Mouse (Mus musculus) limb, embryonic 14.5 days (tissue): ENCODE results near the gene Krt78. TPM values are rescaled to one million over a fixed set of nuclear protein-coding genes. Genes with fewer than 3 reads are reported as not detected.

Experiments used
- ATAC-seq: fragments of 200-750 bp; cut with Nextera tagmentation; 2 replicates; pipeline ENCODE4 v1.8.0; 2017; ENCODE audit warnings: low read depth, moderate number of reproducible peaks, moderate TSS enrichment; ENCODE audit not compliant: low FRiP score
- DNase-seq: peaks from one replicate; pipeline ENCODE4 v3.0.0-alpha.2; 2015; ENCODE audit warnings: low spot score
- H3K27ac ChIP-seq: fragments of 300-500 bp; sonication (generic); replicated peaks from 2 replicates; pipeline ENCODE4 v1.5.1; 2014; ENCODE audit warnings: low read depth, mild to moderate bottlenecking, low read length, moderate library complexity, mixed read lengths
- H3K27me3 ChIP-seq: fragments of 300-500 bp; sonication (generic); 2 replicates; pipeline ENCODE4 v1.6.1; 2014; ENCODE audit warnings: low read length, mixed read lengths; ENCODE audit not compliant: control insufficient read depth, insufficient read depth
- H3K36me3 ChIP-seq: fragments of 300-500 bp; sonication (generic); 2 replicates; pipeline ENCODE4 v1.6.1; 2014; ENCODE audit warnings: mild to moderate bottlenecking, low read length, moderate library complexity, mixed read lengths; ENCODE audit not compliant: control insufficient read depth, insufficient read depth
- H3K4me1 ChIP-seq: fragments of 300-500 bp; sonication (generic); 2 replicates; pipeline ENCODE4 v1.6.1; 2014; ENCODE audit warnings: antibody characterized with exemption, low read length, mixed read lengths; ENCODE audit not compliant: control insufficient read depth, insufficient read depth
- H3K4me2 ChIP-seq: fragments of 300-500 bp; sonication (generic); replicated peaks from 2 replicates; pipeline ENCODE4 v1.6.1; 2014; ENCODE audit warnings: low read depth, mild to moderate bottlenecking, low read length, moderate library complexity; ENCODE audit not compliant: severe bottlenecking
- H3K4me3 ChIP-seq: fragments of 300-500 bp; sonication (generic); replicated peaks from 2 replicates; pipeline ENCODE4 v1.5.1; 2014; ENCODE audit warnings: low read length
- H3K9ac ChIP-seq: fragments of 300-500 bp; sonication (generic); 2 replicates; pipeline ENCODE4 v1.6.1; 2014; ENCODE audit warnings: mild to moderate bottlenecking, low read depth, low read length, moderate library complexity; ENCODE audit not compliant: severe bottlenecking
- H3K9me3 ChIP-seq: fragments of 300-500 bp; sonication (generic); 2 replicates; pipeline ENCODE4 v1.6.1; 2016; ENCODE audit warnings: low read length; ENCODE audit not compliant: control insufficient read depth
- POLR2A ChIP-seq: fragments of 200-500 bp; IDR thresholded peaks from 2 replicates; pipeline ENCODE4 v1.8.0; 2012; ENCODE audit warnings: inconsistent platforms, mild to moderate bottlenecking, moderate library complexity, borderline replicate concordance; ENCODE audit not compliant: insufficient read depth, insufficient read length; ENCODE audit errors: extremely low read depth
- WGBS: fragments of 180-500 bp; shearing (Covaris S2); extraction: QIAGEN DNeasy Blood & Tissue Kit; methylation state at CpG from one replicate; pipeline ENCODE4 v1.1.7; 2014; 5-methylcytosine and 5-hydroxymethylcytosine counted together
- polyA plus RNA-seq, 2 experiments: library from polyadenylated mRNA; depleted of rRNA in 1 of 2; stranded (reverse) in 1 of 2; unstranded in 1 of 2; fragments of >200 nt; fragmentation: Nextera tagmentation in 1 of 2; extraction: Ambion mirVana in 1 of 2; gene quantifications; 2 replicates each; pipeline versions ENCODE4 v1.2.1 to v1.2.3; 2012 to 2014

The Krt78 gene
- polyA plus RNA-seq, 2 experiments, result 0.08 to 0.09 TPM

DNA sequence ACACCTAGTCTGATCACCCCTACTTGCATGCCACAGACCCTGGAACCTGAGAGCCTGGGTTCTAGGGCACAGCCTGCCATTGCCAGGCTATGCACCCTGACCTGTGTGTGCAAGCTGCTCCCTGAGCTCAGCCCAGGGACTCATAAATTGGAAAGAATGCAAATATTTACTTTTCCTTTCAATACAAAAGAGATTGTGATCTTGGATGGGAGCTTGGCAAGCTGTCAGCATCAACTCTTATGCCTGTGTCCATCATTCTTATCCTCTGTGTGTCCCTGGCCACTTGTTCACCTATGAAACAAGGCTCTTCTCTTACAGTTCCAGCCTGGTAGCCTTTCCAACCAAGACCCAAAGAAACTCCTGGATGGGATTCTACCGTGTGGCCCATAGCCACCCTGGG is 29.0 kb downstream of the Krt78 start:
- H3K9me3 ChIP-seq, result no peaks in the 10 kb centered on the region
- H3K27ac ChIP-seq, result no peak overlapping the region
- H3K9ac ChIP-seq, result no peak overlapping the region
- 91% methylated on average over 1 of the region's 1 CpGs for WGBS
- peaks cover 5% of the 10 kb centered on the region; the same call in 1 of the 2 replicates for H3K4me1 ChIP-seq
- H3K27me3 ChIP-seq, result peaks cover 10% of the 10 kb centered on the region; the same call in 1 of the 2 replicates
- no peak overlapping the region for H3K4me2 ChIP-seq
- no peak for TF ChIP-seq POLR2A
- ATAC-seq, result no peak
- no peak overlapping the region for H3K4me3 ChIP-seq
- DNase-seq, result no peak
- H3K36me3 ChIP-seq, result no peaks in the 10 kb centered on the region

DNA sequence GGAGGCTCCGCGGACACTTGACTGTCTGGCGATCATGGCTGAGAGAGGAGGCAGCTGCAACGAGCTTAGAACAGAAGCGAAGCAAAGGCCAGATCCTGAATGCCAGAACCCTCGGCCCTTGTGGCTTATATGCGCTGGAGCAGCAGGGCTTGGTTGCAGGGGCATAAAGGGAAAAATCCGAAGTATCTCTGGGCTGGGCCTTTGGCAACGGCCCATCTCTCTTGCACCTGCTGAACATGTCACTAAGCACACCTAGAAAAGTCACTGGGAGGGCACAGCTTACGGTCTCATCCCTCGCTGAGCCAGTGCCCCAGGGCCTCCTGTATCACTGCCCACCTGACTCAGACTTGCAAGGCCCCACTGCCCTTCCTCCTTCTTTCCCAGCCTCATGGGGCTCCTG is 29.5 kb downstream of the Krt78 start, which contains the start of gene Krt4:
Gene Krt4, minus strand, starts transcription at position 101 of the 400 bp plus-strand sequence.
- H3K27ac ChIP-seq, result no peak within 1 kb of the TSS
- peaks cover 7% of the 10 kb centered on the region; the same call in 1 of the 2 replicates for H3K27me3 ChIP-seq
- H3K4me2 ChIP-seq, result no peak within 1 kb of the TSS
- H3K9ac ChIP-seq, result no peak within 1 kb of the TSS
- H3K9me3 ChIP-seq, result no peaks in the 10 kb centered on the region
- no peaks in the 10 kb centered on the region for H3K36me3 ChIP-seq
- DNase-seq, result no peak
- no peak for TF ChIP-seq POLR2A
- peaks cover 2% of the 10 kb centered on the region; the same call in 1 of the 2 replicates for H3K4me1 ChIP-seq
- no peak within 1 kb of the TSS for H3K4me3 ChIP-seq
- 72% methylated on average over 10 of the region's 11 CpGs for WGBS
- ATAC-seq, result no peak

DNA sequence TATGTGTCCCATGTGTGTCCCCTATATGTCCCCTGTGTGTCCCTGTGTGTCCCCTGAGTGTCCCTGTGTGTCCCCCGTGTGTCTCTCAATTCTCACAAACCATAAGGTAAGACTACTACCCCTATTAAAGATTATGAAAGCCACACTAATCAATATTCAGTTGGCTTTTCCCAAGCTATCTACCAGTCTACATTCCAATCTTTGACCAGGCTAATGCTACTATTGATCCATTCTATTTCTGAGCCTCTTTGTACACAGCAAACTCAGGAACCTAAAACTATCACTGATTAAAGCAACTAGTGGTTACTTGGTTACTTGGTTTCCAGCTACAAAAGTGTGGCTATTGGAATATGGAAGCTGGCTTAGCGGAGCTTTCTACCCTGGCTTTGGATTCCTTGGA is 31.8 kb downstream of the Krt78 start:
- H3K4me2 ChIP-seq, result no peak overlapping the region
- H3K4me1 ChIP-seq, result no peaks in the 10 kb centered on the region
- no peaks in the 10 kb centered on the region for H3K9me3 ChIP-seq
- H3K4me3 ChIP-seq, result no peak overlapping the region
- no peak for TF ChIP-seq POLR2A
- no peak for DNase-seq
- no peak for ATAC-seq
- no peak overlapping the region for H3K9ac ChIP-seq
- WGBS, result 85% methylated on average over 2 of the region's 2 CpGs
- no peaks in the 10 kb centered on the region for H3K27me3 ChIP-seq
- H3K27ac ChIP-seq, result no peak overlapping the region
- no peaks in the 10 kb centered on the region for H3K36me3 ChIP-seq

DNA sequence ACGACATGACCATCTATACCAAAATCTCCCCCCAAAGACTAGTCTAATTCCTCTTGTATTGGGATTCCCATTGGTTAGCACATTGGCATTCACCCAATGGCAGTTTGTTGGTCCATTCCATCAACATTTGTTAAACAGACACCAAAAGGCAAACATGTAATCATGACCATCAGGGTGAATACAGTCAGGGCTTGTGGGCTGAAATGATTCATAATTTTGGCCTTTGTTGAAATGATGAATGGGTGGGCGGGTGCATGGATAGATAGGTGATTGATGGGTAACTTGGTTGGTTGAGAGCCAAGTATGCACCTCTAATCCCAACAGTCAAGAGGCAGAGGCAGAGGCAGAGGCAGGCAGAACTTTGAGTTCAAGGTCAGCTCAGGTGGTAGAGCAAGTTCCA is 38.0 kb downstream of the Krt78 start:
- WGBS, result 70% methylated on average over 2 of the region's 2 CpGs
- H3K9ac ChIP-seq, result no peak overlapping the region
- H3K27ac ChIP-seq, result no peak overlapping the region
- H3K36me3 ChIP-seq, result no peaks in the 10 kb centered on the region
- no peak for TF ChIP-seq POLR2A
- no peak overlapping the region for H3K4me2 ChIP-seq
- DNase-seq, result no peak
- H3K27me3 ChIP-seq, result no peaks in the 10 kb centered on the region
- no peaks in the 10 kb centered on the region for H3K4me1 ChIP-seq
- no peak for ATAC-seq
- H3K4me3 ChIP-seq, result no peak overlapping the region
- no peaks in the 10 kb centered on the region for H3K9me3 ChIP-seq

DNA sequence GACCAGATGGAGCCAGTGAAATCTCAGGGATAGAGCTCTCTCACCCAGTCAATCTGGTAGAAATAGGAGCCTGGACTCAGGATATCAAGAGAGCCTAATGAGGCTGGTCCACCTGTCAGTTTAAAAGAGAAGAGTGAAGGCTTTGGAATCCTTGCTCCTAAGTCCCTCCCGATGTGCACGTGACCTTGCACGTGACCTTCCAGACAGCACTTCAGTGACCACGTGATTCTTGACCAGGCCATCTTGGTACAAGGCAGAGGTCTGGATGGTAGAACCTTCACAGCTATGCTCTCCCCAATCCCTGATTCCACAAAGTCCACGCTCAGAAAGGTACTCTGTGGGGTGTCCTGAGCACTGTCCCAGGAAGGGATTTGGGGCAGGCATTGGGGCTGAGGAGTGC is 49.2 kb downstream of the Krt78 start:
- 88% methylated on average over 5 of the region's 5 CpGs for WGBS
- H3K27me3 ChIP-seq, result no peaks in the 10 kb centered on the region
- ATAC-seq (no peak), DNase-seq (no peak)
- H3K9ac ChIP-seq, result no peak overlapping the region
- TF ChIP-seq POLR2A, result no peak
- H3K4me2 ChIP-seq, result no peak overlapping the region
- H3K27ac ChIP-seq, result no peak overlapping the region
- no peaks in the 10 kb centered on the region for H3K36me3 ChIP-seq
- no peaks in the 10 kb centered on the region for H3K4me1 ChIP-seq
- H3K9me3 ChIP-seq, result no peaks in the 10 kb centered on the region
- no peak overlapping the region for H3K4me3 ChIP-seq
